Mouse (Mus musculus): Measurements from ENCODE around the gene 4930522H14Rik. TPM values are rescaled to one million over a fixed set of nuclear protein-coding genes. Genes with fewer than 3 reads are reported as not detected.
A peak's percentile ranks its signal among the peaks of the same experiment; 100 is the strongest.

Gene 4930522H14Rik
- polyA plus RNA-seq (2015; fragmentation: Nextera tagmentation; extraction: Ambion mirVana): not detected in 2 replicates

DNA sequence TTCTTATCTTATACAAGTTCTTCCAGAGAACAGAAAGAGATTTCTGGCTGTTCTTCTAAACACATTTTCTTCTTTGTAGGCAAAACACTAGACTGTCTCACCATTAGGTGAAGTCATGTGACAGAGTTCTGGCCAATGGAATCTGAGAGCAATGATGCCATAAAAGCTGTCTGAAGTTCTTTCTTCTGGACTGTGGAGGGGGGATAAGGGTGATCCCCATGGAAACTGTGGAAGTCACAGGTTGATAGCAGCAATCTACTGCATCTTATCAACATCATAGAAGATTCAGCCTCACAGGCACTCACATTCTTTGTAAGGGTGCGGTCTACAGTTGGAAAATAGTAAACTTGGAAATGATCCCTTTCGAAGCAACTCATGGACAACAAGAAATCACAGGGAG, at the start of gene 4930522H14Rik:
Gene 4930522H14Rik, minus strand, starts transcription at position 187 of the 400 bp plus-strand sequence.
- H3K27me3 ChIP-seq (replicated peaks; ENCODE audit: control insufficient read depth, insufficient read depth, low read length): no peaks in the 10 kb centered on the region
- H3K36me3 ChIP-seq (ENCODE audit: control insufficient read depth, insufficient read depth, low read length): no peaks in the 10 kb centered on the region
- H3K4me1 ChIP-seq (ENCODE audit: control insufficient read depth, insufficient read depth, low read depth, low read length): no peaks in the 10 kb centered on the region
- ATAC-seq: no peak
- no peak within 1 kb of the TSS for H3K9ac ChIP-seq (ENCODE audit: low read depth, low read length)
- H3K4me3 ChIP-seq (ENCODE audit: low read length): no peak within 1 kb of the TSS
- no peak within 1 kb of the TSS for H3K4me2 ChIP-seq (ENCODE audit: low read length)
- no peak within 1 kb of the TSS for H3K27ac ChIP-seq (ENCODE audit: low read depth, low read length)
- WGBS: 99% methylated on average over 2 of the region's 2 CpGs
- no peaks in the 10 kb centered on the region for H3K9me3 ChIP-seq (ENCODE audit: control insufficient read depth, low read length)

DNA sequence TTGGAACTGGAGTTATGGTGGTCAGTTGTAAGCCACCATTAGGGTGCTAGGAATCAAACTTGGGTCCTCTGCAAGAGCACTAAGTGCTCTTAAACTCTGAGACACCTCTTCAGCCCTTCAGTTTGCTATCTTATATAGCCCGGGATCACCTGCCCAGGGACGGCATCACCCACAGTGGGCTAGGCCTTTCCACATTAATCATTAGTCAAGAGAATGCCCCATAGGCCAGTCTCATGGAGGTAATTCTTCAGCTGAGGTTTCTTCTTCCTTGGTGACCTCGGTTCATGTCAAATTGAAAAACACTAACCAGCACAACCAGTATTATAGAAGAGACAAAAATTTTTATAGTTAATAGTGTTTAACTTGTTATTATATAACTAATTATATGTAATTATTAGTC, 47.3 kb upstream of the 4930522H14Rik start:
- Histone ChIP-seq H3K4me3 (ENCODE audit: low read length) (no peak overlapping the region), H3K4me2 (ENCODE audit: low read length) (no peak overlapping the region), H3K36me3 (ENCODE audit: control insufficient read depth, insufficient read depth, low read length) (no peaks in the 10 kb centered on the region), H3K9me3 (ENCODE audit: control insufficient read depth, low read length) (no peaks in the 10 kb centered on the region), H3K4me1 (ENCODE audit: control insufficient read depth, insufficient read depth, low read depth, low read length) (no peaks in the 10 kb centered on the region), H3K27me3 (replicated peaks; ENCODE audit: control insufficient read depth, insufficient read depth, low read length) (no peaks in the 10 kb centered on the region), H3K27ac (ENCODE audit: low read depth, low read length) (no peak overlapping the region), H3K9ac (ENCODE audit: low read depth, low read length) (no peak overlapping the region)
- ATAC-seq: no peak
- WGBS: 88% methylated on average over 3 of the region's 3 CpGs

DNA sequence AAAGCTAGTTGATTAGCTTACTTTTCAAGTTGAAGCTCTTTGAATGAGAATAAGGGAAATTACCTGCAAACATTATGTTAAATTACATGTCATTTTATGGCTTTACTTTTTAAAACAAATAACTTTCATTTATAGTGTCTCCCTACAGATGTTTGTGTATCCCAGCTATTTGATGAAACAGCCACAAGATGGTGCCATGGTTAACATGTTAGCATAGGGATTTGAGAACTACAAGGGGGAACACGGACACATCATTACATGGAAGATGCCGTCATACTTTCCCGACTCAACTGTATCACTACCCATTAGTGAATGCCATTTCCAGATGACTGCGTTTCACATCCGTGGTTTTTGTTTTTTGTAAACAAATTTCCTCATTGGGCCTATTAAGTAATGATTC, 45.8 kb upstream of the 4930522H14Rik start:
- Histone ChIP-seq H3K27ac (ENCODE audit: low read depth, low read length) (no peak overlapping the region), H3K36me3 (ENCODE audit: control insufficient read depth, insufficient read depth, low read length) (no peaks in the 10 kb centered on the region), H3K9me3 (ENCODE audit: control insufficient read depth, low read length) (no peaks in the 10 kb centered on the region), H3K9ac (ENCODE audit: low read depth, low read length) (no peak overlapping the region), H3K27me3 (replicated peaks; ENCODE audit: control insufficient read depth, insufficient read depth, low read length) (no peaks in the 10 kb centered on the region), H3K4me3 (ENCODE audit: low read length) (no peak overlapping the region), H3K4me2 (ENCODE audit: low read length) (no peak overlapping the region), H3K4me1 (ENCODE audit: control insufficient read depth, insufficient read depth, low read depth, low read length) (no peaks in the 10 kb centered on the region)
- WGBS: 82% methylated on average over 5 of the region's 5 CpGs
- no peak for ATAC-seq

DNA sequence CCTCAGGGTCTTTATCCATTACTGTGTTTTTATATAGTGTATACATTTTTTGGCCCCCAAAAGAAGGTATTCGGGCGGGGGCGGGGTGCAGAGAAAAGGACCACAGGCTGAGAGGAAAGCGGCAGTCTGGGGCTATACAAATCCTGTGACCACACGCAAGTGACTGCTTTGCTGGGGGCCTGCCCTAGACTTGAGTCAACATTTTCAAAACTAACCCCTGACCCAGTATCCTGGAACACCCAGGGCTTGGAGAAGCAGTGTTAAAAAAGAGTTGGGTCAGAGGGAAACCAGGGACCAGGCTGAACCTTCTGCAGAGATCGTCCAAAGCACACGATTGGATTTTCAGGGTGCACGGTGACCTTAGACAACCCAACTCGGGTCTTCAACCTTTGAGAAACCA, 43.7 kb upstream of the 4930522H14Rik start:
- Histone ChIP-seq H3K4me1 (ENCODE audit: control insufficient read depth, insufficient read depth, low read depth, low read length) (no peaks in the 10 kb centered on the region), H3K36me3 (ENCODE audit: control insufficient read depth, insufficient read depth, low read length) (no peaks in the 10 kb centered on the region), H3K9ac (ENCODE audit: low read depth, low read length) (no peak overlapping the region), H3K4me3 (ENCODE audit: low read length) (no peak overlapping the region), H3K27me3 (replicated peaks; ENCODE audit: control insufficient read depth, insufficient read depth, low read length) (no peaks in the 10 kb centered on the region), H3K27ac (ENCODE audit: low read depth, low read length) (no peak overlapping the region), H3K9me3 (ENCODE audit: control insufficient read depth, low read length) (no peaks in the 10 kb centered on the region), H3K4me2 (ENCODE audit: low read length) (no peak overlapping the region)
- WGBS: 86% methylated on average over 9 of the region's 9 CpGs
- no peak for ATAC-seq

DNA sequence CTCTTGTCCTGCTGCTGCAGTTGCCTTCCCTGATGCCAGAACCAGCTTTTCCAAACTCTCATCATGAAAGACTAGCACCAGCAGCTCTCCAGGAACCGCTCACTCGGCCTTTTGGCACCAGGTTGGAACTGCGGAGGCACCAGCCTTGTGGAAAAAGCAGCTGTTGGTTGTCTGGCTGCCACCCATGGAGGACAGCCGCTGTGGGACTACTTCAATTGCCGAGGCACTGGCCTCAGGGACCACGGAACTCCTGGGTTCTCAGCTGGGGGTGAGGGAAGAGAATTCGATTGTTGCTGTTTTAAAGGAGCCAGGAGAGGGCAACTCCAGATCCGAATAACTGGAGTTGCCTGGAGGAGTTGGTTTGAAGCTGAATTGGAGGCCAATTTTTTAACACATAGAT, 43.2 kb upstream of the 4930522H14Rik start:
- H3K4me3 ChIP-seq (ENCODE audit: low read length): no peak overlapping the region
- no peaks in the 10 kb centered on the region for H3K9me3 ChIP-seq (ENCODE audit: control insufficient read depth, low read length)
- no peaks in the 10 kb centered on the region for H3K4me1 ChIP-seq (ENCODE audit: control insufficient read depth, insufficient read depth, low read depth, low read length)
- no peaks in the 10 kb centered on the region for H3K27me3 ChIP-seq (replicated peaks; ENCODE audit: control insufficient read depth, insufficient read depth, low read length)
- H3K4me2 ChIP-seq (ENCODE audit: low read length): no peak overlapping the region
- ATAC-seq: no peak
- no peak overlapping the region for H3K9ac ChIP-seq (ENCODE audit: low read depth, low read length)
- no peak overlapping the region for H3K27ac ChIP-seq (ENCODE audit: low read depth, low read length)
- H3K36me3 ChIP-seq (ENCODE audit: control insufficient read depth, insufficient read depth, low read length): no peaks in the 10 kb centered on the region
- WGBS: 44% methylated on average over 8 of the region's 8 CpGs

DNA sequence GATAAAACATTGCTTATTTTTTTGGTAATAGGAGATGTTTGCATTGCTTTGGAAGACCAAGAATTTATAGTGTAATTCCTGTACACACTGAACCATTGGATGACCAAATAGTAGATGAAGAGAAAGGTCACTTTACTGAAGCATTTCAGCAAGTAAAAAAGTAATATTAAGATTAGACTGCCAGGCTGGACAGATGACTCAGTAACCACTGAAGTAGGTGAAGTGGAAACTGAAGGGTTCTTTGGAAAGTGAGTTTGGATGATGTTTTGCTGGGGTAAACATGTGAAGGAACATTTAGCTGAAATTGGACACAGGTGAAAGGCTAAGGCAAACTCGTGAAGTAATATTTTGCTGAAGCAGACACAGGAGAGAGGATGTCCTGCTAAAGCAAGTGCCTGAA, 41.5 kb upstream of the 4930522H14Rik start:
- 84% methylated on average over 1 of the region's 1 CpGs for WGBS
- H3K9ac ChIP-seq (ENCODE audit: low read depth, low read length): no peak overlapping the region
- no peak overlapping the region for H3K4me3 ChIP-seq (ENCODE audit: low read length)
- no peak for ATAC-seq
- H3K27ac ChIP-seq (ENCODE audit: low read depth, low read length): no peak overlapping the region
- H3K4me2 ChIP-seq (ENCODE audit: low read length): no peak overlapping the region
- no peaks in the 10 kb centered on the region for H3K4me1 ChIP-seq (ENCODE audit: control insufficient read depth, insufficient read depth, low read depth, low read length)
- H3K36me3 ChIP-seq (ENCODE audit: control insufficient read depth, insufficient read depth, low read length): no peaks in the 10 kb centered on the region
- no peaks in the 10 kb centered on the region for H3K9me3 ChIP-seq (ENCODE audit: control insufficient read depth, low read length)
- H3K27me3 ChIP-seq (replicated peaks; ENCODE audit: control insufficient read depth, insufficient read depth, low read length): no peaks in the 10 kb centered on the region

DNA sequence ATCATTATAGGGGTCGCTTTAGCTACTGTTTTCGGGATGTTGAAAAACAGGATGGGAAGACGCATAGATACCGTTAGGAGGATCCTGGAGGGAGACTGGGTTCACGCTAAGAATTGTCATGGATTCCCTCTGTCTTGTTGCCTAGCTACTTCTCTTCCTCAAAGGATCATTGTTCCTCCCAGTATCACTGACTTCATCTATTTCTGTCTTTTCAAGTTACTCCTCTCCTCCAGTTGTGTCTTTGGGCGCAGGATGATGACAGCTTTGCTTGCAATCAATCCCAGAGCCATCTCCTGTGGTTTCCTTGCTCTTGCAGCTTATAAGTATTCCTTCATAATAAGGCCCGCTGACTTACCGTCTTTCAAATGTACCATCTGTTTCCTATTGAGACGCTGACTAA, 38.3 kb upstream of the 4930522H14Rik start:
- no peaks in the 10 kb centered on the region for H3K36me3 ChIP-seq (ENCODE audit: control insufficient read depth, insufficient read depth, low read length)
- H3K27ac ChIP-seq (ENCODE audit: low read depth, low read length): peak overlapping the region; percentile 49; the same call in 1 of the 2 replicates
- H3K9ac ChIP-seq (ENCODE audit: low read depth, low read length): peak overlapping the region; percentile 42
- H3K9me3 ChIP-seq (ENCODE audit: control insufficient read depth, low read length): no peaks in the 10 kb centered on the region
- H3K4me1 ChIP-seq (ENCODE audit: control insufficient read depth, insufficient read depth, low read depth, low read length): no peaks in the 10 kb centered on the region
- H3K4me2 ChIP-seq (ENCODE audit: low read length): peak overlapping the region; percentile 52
- no peaks in the 10 kb centered on the region for H3K27me3 ChIP-seq (replicated peaks; ENCODE audit: control insufficient read depth, insufficient read depth, low read length)
- WGBS: 42% methylated on average over 9 of the region's 9 CpGs
- peak overlapping the region; percentile 38 for H3K4me3 ChIP-seq (ENCODE audit: low read length)
- ATAC-seq: peak; percentile 84

DNA sequence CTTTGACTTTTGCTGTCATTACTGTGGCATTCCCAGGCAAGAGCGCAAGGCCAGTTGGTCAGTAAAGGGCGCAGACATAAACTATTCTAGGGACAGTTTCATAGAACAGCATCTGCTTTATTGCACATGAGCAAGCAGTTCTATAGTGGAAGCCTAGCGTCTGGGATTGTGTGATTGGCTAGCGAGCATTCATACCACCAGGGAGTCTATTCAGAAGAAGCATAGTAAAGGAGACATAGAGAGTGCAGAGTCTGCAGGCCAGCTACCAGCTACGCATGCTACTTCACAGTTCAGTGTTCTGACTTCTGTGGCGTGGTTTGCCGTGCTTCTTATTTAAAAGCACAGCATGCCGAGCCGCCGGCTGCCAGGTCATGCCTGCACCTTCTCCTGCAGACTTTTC, 37.9 kb upstream of the 4930522H14Rik start:
- ATAC-seq: peak; percentile 92
- no peaks in the 10 kb centered on the region for H3K36me3 ChIP-seq (ENCODE audit: control insufficient read depth, insufficient read depth, low read length)
- peak overlapping the region; percentile 52 for H3K4me2 ChIP-seq (ENCODE audit: low read length)
- no peaks in the 10 kb centered on the region for H3K4me1 ChIP-seq (ENCODE audit: control insufficient read depth, insufficient read depth, low read depth, low read length)
- peak overlapping the region; percentile 38 for H3K4me3 ChIP-seq (ENCODE audit: low read length)
- no peaks in the 10 kb centered on the region for H3K9me3 ChIP-seq (ENCODE audit: control insufficient read depth, low read length)
- H3K9ac ChIP-seq (ENCODE audit: low read depth, low read length): peak overlapping the region; percentile 42
- H3K27me3 ChIP-seq (replicated peaks; ENCODE audit: control insufficient read depth, insufficient read depth, low read length): no peaks in the 10 kb centered on the region
- 45% methylated on average over 10 of the region's 10 CpGs for WGBS
- H3K27ac ChIP-seq (ENCODE audit: low read depth, low read length): peak overlapping the region; percentile 49; the same call in 1 of the 2 replicates

DNA sequence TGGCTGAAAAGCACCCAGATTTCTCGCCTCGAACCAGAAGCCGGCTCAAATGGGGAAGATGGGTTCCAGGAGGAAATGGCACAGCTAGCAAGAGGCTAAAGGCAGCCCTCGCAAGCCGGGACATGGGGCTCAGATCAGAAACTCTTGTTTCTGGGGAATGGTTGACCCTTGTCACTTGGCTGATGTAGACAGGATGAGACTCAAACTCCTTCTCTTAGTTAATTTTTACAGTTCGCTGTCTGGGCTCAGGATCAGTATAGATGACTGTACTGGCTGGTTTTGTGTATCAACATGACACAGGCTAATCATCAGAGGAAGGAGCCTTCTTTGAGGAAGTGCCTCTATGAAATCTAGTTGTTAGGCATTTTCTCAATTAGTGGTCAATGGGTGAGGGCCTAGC, 33.6 kb upstream of the 4930522H14Rik start:
- H3K36me3 ChIP-seq (ENCODE audit: control insufficient read depth, insufficient read depth, low read length): no peaks in the 10 kb centered on the region
- H3K4me1 ChIP-seq (ENCODE audit: control insufficient read depth, insufficient read depth, low read depth, low read length): no peaks in the 10 kb centered on the region
- no peak overlapping the region for H3K4me3 ChIP-seq (ENCODE audit: low read length)
- H3K27me3 ChIP-seq (replicated peaks; ENCODE audit: control insufficient read depth, insufficient read depth, low read length): no peaks in the 10 kb centered on the region
- WGBS: 88% methylated on average over 6 of the region's 6 CpGs
- H3K9ac ChIP-seq (ENCODE audit: low read depth, low read length): no peak overlapping the region
- H3K4me2 ChIP-seq (ENCODE audit: low read length): no peak overlapping the region
- H3K9me3 ChIP-seq (ENCODE audit: control insufficient read depth, low read length): no peaks in the 10 kb centered on the region
- H3K27ac ChIP-seq (ENCODE audit: low read depth, low read length): no peak overlapping the region
- ATAC-seq: no peak
